Mouse (Mus musculus) liver, postnatal 0 days (tissue): ENCODE measurements around the gene Myo3b.

Source experiments
- CTCF ChIP-seq: sonication (generic); IDR thresholded peaks from 2 replicates; pipeline ENCODE4 v1.5.1; 2016; ENCODE audit warnings: antibody characterized with exemption, low read depth
- EP300 ChIP-seq: IDR thresholded peaks from 2 replicates; pipeline ENCODE4 v1.6.1; 2016; ENCODE audit warnings: antibody characterized with exemption, low read depth, mild to moderate bottlenecking

- TF ChIP-seq CTCF (no peak), EP300 (no peak)
These were observed 386.7 kb downstream of the Myo3b start for GRCm38 (mm10) chr2:70425611-70426010.
